Mouse (Mus musculus) activated CD4-positive, CD25-positive, alpha-beta regulatory T cell, adult 9 weeks (primary cell): ENCODE data around the gene Alpl. TPM values are rescaled to one million over a fixed set of nuclear protein-coding genes. Genes with fewer than 3 reads are reported as not detected.

ENCODE experiments used
- polyA plus RNA-seq: library from polyadenylated mRNA; unstranded; fragments of 100-300 nt; shearing (Covaris generic); gene quantifications from one replicate; pipeline ENCODE4 v1.2.1, GENCODE M21; 2017

The Alpl gene
- polyA plus RNA-seq = 3.7 TPM

DNA sequence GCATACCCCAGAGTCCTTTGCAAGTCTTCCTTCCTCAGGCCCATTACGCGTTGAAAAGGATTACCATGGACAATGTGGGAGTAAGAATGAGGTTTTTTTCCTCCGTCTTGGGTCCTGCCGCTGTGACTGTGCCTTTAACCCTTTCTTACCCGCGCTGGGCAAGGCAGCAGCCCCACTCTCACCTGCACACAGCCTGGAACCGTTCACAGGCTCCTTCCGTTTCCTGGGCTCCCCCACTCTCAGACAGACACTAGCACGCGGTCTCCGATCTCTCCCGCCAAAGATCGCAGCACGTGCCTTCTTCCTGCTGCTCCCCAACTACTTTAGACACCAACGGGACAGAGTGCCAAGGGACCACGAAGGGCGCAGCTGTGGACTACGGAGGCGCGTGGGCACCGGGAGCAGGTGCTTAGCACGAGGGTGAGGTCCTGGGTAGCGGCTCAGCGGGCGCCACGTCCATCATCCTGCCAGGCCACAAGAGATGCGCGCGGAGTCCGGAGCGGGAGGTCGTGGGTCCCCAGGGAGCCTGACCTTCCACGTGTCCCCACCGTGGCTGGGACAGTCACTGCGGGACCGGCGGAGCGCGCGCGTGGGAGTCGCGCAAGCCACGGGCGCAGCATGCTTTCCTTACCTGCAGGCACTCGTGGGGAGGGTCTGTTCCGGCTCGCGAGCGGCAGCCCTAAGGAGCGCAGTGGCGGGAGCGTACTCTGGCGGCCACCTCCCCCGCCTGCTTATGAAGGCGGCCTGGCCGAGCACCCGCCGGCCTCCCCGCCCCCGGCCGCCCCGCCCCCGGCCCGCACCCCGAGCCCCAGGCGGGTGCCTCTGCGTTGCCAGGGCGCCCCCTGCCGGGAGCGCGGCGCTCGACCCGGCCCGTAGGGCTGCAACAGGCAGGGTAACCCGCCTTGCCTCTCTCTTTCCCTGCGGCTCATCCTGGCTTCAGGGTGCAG, at the start of gene Alpl:
Gene Alpl (minus strand): TSS at position 774 of the 947 bp plus-strand sequence.

Other genes starting within 250 kb of the Alpl start
- gene Ldlrad2, start 221.8 kb downstream of the Alpl start, polyA plus RNA-seq = not detected
- 61.1 TPM for gene Usp48, start 202.6 kb downstream of the Alpl start, polyA plus RNA-seq
- gene Rap1gap, start 131.7 kb downstream of the Alpl start, polyA plus RNA-seq = 1.8 TPM
- gene Ece1, start 65.9 kb upstream of the Alpl start, polyA plus RNA-seq = 32.2 TPM
- gene Eif4g3, start 196.6 kb upstream of the Alpl start, polyA plus RNA-seq = 22.9 TPM